Comparison of ENCODE assay signal across 14 mouse cellular contexts in the genomic region with DNA sequence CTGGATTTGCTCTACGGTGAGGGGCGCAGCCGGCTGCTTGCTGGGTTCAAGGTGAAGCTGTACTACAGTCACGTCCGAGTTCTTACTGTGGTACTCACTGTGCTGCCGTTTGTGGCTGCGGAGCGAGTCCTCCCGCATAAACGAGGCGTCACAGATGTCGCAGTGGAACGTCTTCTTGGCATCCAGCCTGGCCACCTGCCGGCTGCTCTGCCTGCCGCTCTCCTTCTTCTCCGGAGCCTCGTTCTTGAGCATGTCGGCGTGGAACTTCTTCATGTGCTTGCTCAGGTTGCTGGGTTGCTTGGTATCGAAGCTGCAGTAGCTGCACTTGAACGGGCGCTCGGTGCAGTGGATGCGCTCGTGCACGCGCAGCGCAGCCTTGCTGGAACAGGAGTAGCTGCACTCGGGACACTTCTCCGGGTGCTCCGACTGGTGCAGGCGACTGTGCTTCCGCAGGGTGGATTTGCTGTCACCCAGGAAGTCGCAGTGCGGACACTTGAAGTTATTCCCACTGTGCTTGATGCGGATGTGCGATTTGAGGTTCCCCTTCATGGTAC. TPM values are rescaled to one million over a fixed set of nuclear protein-coding genes. Genes with fewer than 3 reads are reported as not detected.
DNase-seq lines count a peak whose midpoint lies in the region; ATAC-seq and TF ChIP-seq lines count a peak whose summit lies in the region.
"Had no signal": no experiment of that assay in that cellular context is flagged by ENCODE, and none has a peak within 500 bp of the region (broad histone marks: within the 10 kb centered on the region; RNA-seq: fewer than 3 reads in every experiment).

No protein-coding gene starts in this region.

- no peaks in the 10 kb centered on the region for H3K4me1 ChIP-seq in forebrain, embryonic 14.5 days (ENCODE audit: control insufficient read depth, insufficient read depth, low read length)
- H3K4me1 ChIP-seq in forebrain, embryonic 10.5 days, result no peaks in the 10 kb centered on the region
- no peaks in the 10 kb centered on the region for H3K4me1 ChIP-seq in limb, embryonic 10.5 days
- H3K4me1 ChIP-seq in thymus, adult 2 months (replicated peaks; ENCODE audit: control insufficient read depth, insufficient read depth, low read length), result no peaks in the 10 kb centered on the region
- H3K4me1 ChIP-seq: liver, embryonic 13.5 days; neural tube, embryonic 12.5 days had no signal

- no peak overlapping the region for H3K4me2 ChIP-seq in forebrain, embryonic 14.5 days (ENCODE audit: low read length)
- H3K4me2 ChIP-seq: liver, embryonic 13.5 days; neural tube, embryonic 12.5 days had no signal

- no peak overlapping the region for H3K4me3 ChIP-seq in forebrain, embryonic 14.5 days (ENCODE audit: low read depth, low read length)
- no peak overlapping the region for H3K4me3 ChIP-seq in forebrain, embryonic 10.5 days
- H3K4me3 ChIP-seq in limb, embryonic 10.5 days, result no peak overlapping the region
- H3K4me3 ChIP-seq in thymus, adult 2 months (ENCODE audit: control insufficient read depth, insufficient read depth, low read length), result no peak overlapping the region
- H3K4me3 ChIP-seq: liver, embryonic 13.5 days; neural tube, embryonic 12.5 days had no signal

- no peak overlapping the region for H3K9ac ChIP-seq in forebrain, embryonic 14.5 days (ENCODE audit: low read length)
- H3K9ac ChIP-seq: liver, embryonic 13.5 days; neural tube, embryonic 12.5 days had no signal

- DNase-seq in forebrain, embryonic 14.5 days (ENCODE audit: low spot score), result peak; percentile 68
- no peak for DNase-seq in forebrain, embryonic 10.5 days (ENCODE audit: extremely low spot score, low spot score)
- peak; percentile 66 to 82 for DNase-seq in frontal cortex, adult 2 months (ENCODE audit: extremely low spot score in 1 of 2, low spot score in 1 of 2)
- peak; percentile 21 for DNase-seq in left cerebral cortex, adult 11 months (ENCODE audit: low spot score)
- DNase-seq in right cerebral cortex, postnatal 36 days (ENCODE audit: low spot score in 2 of 2), result peak; percentile 75 to 80
- no peak for DNase-seq in limb, embryonic 10.5 days (ENCODE audit: low spot score)
- no peak for DNase-seq in thymus, adult 18-20 months
- DNase-seq in thymus, adult 2 months, result no peak
- DNase-seq: B cell, adult 2 months; heart, postnatal 36 days; kidney, adult 18-20 months; liver, embryonic 13.5 days; spleen, adult 18-20 months had no signal

- no peak overlapping the region for H3K27ac ChIP-seq in forebrain, embryonic 14.5 days (ENCODE audit: low read depth, low read length)
- no peak overlapping the region for H3K27ac ChIP-seq in forebrain, embryonic 10.5 days
- no peak overlapping the region for H3K27ac ChIP-seq in limb, embryonic 10.5 days
- H3K27ac ChIP-seq in thymus, adult 2 months (ENCODE audit: control insufficient read depth, insufficient read depth, low read length), result no peak overlapping the region
- H3K27ac ChIP-seq: liver, embryonic 13.5 days; neural tube, embryonic 12.5 days had no signal

- H3K9me3 ChIP-seq in forebrain, embryonic 14.5 days (replicated peaks; ENCODE audit: control insufficient read depth, low read length), result no peaks in the 10 kb centered on the region
- 0 out of 2 replicates have a peak, but pooled peaks cover 7% of the 10 kb centered on the region for H3K9me3 ChIP-seq in forebrain, embryonic 10.5 days
- H3K9me3 ChIP-seq in limb, embryonic 10.5 days (replicated peaks), result peaks cover 3% of the 10 kb centered on the region; the same call in 1 of the 2 replicates
- H3K9me3 ChIP-seq: neural tube, embryonic 12.5 days had no signal

- WGBS in forebrain, embryonic 14.5 days, result 79% methylated on average over 37 of the region's 37 CpGs
- WGBS in forebrain, embryonic 10.5 days, result 92% methylated on average over 37 of the region's 37 CpGs
- WGBS in limb, embryonic 10.5 days, result 91% methylated on average over 37 of the region's 37 CpGs
- WGBS in thymus, adult 2 months, result 96% methylated on average over 37 of the region's 37 CpGs

- H3K36me3 ChIP-seq in forebrain, embryonic 14.5 days (ENCODE audit: control insufficient read depth, insufficient read depth, low read length), result peaks cover 14% of the 10 kb centered on the region
- H3K36me3 ChIP-seq in forebrain, embryonic 10.5 days (replicated peaks), result peaks cover 66% of the 10 kb centered on the region
- peaks cover 66% of the 10 kb centered on the region for H3K36me3 ChIP-seq in limb, embryonic 10.5 days
- peaks cover 12% of the 10 kb centered on the region for H3K36me3 ChIP-seq in thymus, adult 2 months (ENCODE audit: control insufficient read depth, insufficient read depth, low read length)

- TF ChIP-seq CTCF in thymus, adult 2 months (IDR thresholded peaks at IDR 0.05; ENCODE audit: borderline replicate concordance, control insufficient read depth, extremely low read depth, insufficient read depth, low read length, poor library complexity), result no peak

- no peak for TF ChIP-seq POLR2A in thymus, adult 2 months (IDR thresholded peaks at IDR 0.05; ENCODE audit: control insufficient read depth, extremely low read depth, insufficient read depth, low read length, poor library complexity)

- no peaks in the 10 kb centered on the region for H3K27me3 ChIP-seq in forebrain, embryonic 14.5 days (replicated peaks; ENCODE audit: control insufficient read depth, insufficient read depth, low read length)
- no peaks in the 10 kb centered on the region for H3K27me3 ChIP-seq in forebrain, embryonic 10.5 days (ENCODE audit: poor library complexity, severe bottlenecking)
- H3K27me3 ChIP-seq in limb, embryonic 10.5 days (ENCODE audit: low read depth, poor library complexity, severe bottlenecking), result no peaks in the 10 kb centered on the region
- H3K27me3 ChIP-seq in thymus, adult 2 months (ENCODE audit: control insufficient read depth, insufficient read depth, low read length), result no peaks in the 10 kb centered on the region
- H3K27me3 ChIP-seq: liver, embryonic 13.5 days; neural tube, embryonic 12.5 days had no signal

- 0 out of 2 replicates have a peak, but pooled peaks have one; percentile 26 for ATAC-seq in forebrain, embryonic 14.5 days

RNA-seq across cellular contexts. Expression of gene Zfp64, which starts 29.1 kb away (rescaled TPM):
- polyA plus RNA-seq in forebrain, embryonic 14.5 days (2014; fragmentation: Nextera tagmentation; extraction: Ambion mirVana), result 29.7 and 36.6 TPM in 2 replicates
- polyA plus RNA-seq in forebrain, embryonic 10.5 days (2016; fragmentation: Nextera tagmentation; extraction: Ambion mirVana), result 35.4 and 40.1 TPM in 2 replicates
- polyA plus RNA-seq in frontal cortex, adult 2 months (2012; rRNA removed), result 18.0 and 18.2 TPM in 2 replicates
- polyA plus RNA-seq in limb, embryonic 10.5 days (2016; fragmentation: Nextera tagmentation; extraction: Ambion mirVana), result 40.4 and 44.3 TPM in 2 replicates
- polyA plus RNA-seq in thymus, adult 2 months (2012; rRNA removed), result 63.1 and 71.5 TPM in 2 replicates

Comparison
In these comparisons a context has a peak if more than half of its experiments do, and no peak if none do; other contexts are left out.
1. DNase-seq: peak in forebrain, embryonic 14.5 days (single experiment), frontal cortex, adult 2 months (2 of 2), left cerebral cortex, adult 11 months (single experiment) and right cerebral cortex, postnatal 36 days (2 of 2); none in forebrain, embryonic 10.5 days (single experiment), limb, embryonic 10.5 days (single experiment), thymus, adult 18-20 months (0 of 2) and thymus, adult 2 months (single experiment).